Mouse (Mus musculus) fat pad, adult 2 months (tissue): ENCODE measurements around the gene Spryd7.
"Not testable (repeated sequence)": the region's sequence is repeated elsewhere in the genome, so short reads cannot be mapped to it uniquely, and the experiment has no call there.

Experiments
- DNase-seq: peaks from one replicate; pipeline ENCODE4 v3.0.0-alpha.2; 2011; ENCODE audit warnings: low read depth, low spot score; ENCODE audit errors: extremely low read depth

Spryd7 gene

GRCm38 (mm10) chr14:61556289-61557147 lies at the start of gene Spryd7:
Spryd7 (minus strand) TSS chr14:61556886.
- DNase-seq, result peak; percentile 61

- DNase-seq, result not testable (repeated sequence)
Measured at GRCm38 (mm10) chr14:61606088-61606487, 49.4 kb upstream of the Spryd7 start.

GRCm38 (mm10) chr14:61604081-61604480 lies 47.4 kb upstream of the Spryd7 start:
- DNase-seq, result no peak

- no peak for DNase-seq
Measured at GRCm38 (mm10) chr14:61603069-61603755, 46.5 kb upstream of the Spryd7 start.

GRCm38 (mm10) chr14:61601348-61601747 lies 44.7 kb upstream of the Spryd7 start:
- no peak for DNase-seq

GRCm38 (mm10) chr14:61599057-61599806 lies 42.5 kb upstream of the Spryd7 start:
- peak; percentile 21 for DNase-seq

GRCm38 (mm10) chr14:61597968-61598367 lies 41.3 kb upstream of the Spryd7 start, which contains the start of gene Trim13:
Trim13 (plus strand) TSS chr14:61598247.
- DNase-seq, result no peak

- DNase-seq, result peak; percentile 54
Measured at GRCm38 (mm10) chr14:61596719-61597426, 40.2 kb upstream of the Spryd7 start.

- DNase-seq, result no peak
Measured at GRCm38 (mm10) chr14:61589288-61590065, 32.8 kb upstream of the Spryd7 start.

GRCm38 (mm10) chr14:61575941-61576340 lies 19.3 kb upstream of the Spryd7 start:
- no peak for DNase-seq

- no peak for DNase-seq
Measured at GRCm38 (mm10) chr14:61575066-61575465, 18.4 kb upstream of the Spryd7 start.

GRCm38 (mm10) chr14:61572131-61572530 lies 15.4 kb upstream of the Spryd7 start:
- no peak for DNase-seq

GRCm38 (mm10) chr14:61571366-61571765 lies 14.7 kb upstream of the Spryd7 start:
- no peak for DNase-seq

GRCm38 (mm10) chr14:61569344-61569743 lies 12.7 kb upstream of the Spryd7 start:
- no peak for DNase-seq

GRCm38 (mm10) chr14:61566211-61566610 lies 9.5 kb upstream of the Spryd7 start:
- DNase-seq, result not testable (repeated sequence)

- peak; percentile 78 for DNase-seq
Measured at GRCm38 (mm10) chr14:61559856-61560255, 3.2 kb upstream of the Spryd7 start.

GRCm38 (mm10) chr14:61558901-61559300 lies 2.2 kb upstream of the Spryd7 start:
- DNase-seq, result no peak

GRCm38 (mm10) chr14:61555931-61556288 lies 776 bp downstream of the Spryd7 start:
- no peak for DNase-seq

- DNase-seq, result no peak
Measured at GRCm38 (mm10) chr14:61548614-61549013, 8.1 kb downstream of the Spryd7 start.

- DNase-seq, result not testable (repeated sequence)
Measured at GRCm38 (mm10) chr14:61537772-61538171, 18.9 kb downstream of the Spryd7 start.
